Mouse (Mus musculus): ENCODE results near the gene Zfp646.
"Not testable (repeated sequence)": the region's sequence is repeated elsewhere in the genome, so short reads cannot be mapped to it uniquely, and the experiment has no call there.

Gene Zfp646

GRCm38 (mm10) chr7:127876041-127876466 is at the start of gene Zfp646:
TSS of gene Zfp646 (plus strand) at chr7:127876221.
- DNase-seq = peak; percentile 63 to 68

- DNase-seq = no peak
Observed at GRCm38 (mm10) chr7:127835550-127835949, 40.5 kb upstream of the Zfp646 start.

DNA sequence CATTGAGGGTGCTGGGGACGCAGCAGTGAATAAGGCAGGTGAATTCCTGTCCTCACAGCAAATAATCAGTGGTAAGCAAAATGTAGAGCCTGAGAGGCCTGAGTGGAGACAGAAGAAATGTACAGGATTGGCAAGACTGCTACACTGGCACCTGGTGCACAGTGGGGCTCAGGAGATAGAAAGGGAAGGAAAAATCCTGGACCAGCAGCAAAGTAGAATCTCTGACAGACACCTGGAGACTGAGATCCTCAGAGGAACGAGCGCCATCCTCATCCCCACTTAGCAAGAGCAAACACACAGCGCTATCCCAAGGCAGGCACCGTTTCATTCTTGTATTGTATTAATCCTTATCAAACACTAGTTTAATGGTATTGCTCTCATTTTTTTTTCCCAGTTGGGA is 38.5 kb upstream of the Zfp646 start:
- DNase-seq = no peak

DNA sequence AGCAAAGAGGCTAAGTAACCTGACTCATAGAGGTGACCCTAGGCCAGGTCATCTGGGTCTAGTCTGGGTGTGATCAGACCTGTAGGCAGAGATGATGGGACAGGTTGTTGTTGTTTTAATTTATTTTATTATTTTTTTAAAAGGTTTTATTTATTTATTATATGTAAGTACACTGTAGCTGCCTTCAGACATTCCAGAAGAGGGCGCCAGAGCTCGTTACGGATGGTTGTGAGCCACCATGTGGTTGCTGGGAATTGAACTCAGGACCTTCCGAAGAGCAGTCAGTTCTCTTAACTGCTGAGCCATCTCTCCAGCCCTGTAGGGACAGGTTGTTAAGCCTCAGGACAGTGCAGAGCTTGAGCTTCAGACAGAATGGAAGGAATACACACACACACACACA is 38.1 kb upstream of the Zfp646 start:
- not testable (repeated sequence) for DNase-seq

DNA sequence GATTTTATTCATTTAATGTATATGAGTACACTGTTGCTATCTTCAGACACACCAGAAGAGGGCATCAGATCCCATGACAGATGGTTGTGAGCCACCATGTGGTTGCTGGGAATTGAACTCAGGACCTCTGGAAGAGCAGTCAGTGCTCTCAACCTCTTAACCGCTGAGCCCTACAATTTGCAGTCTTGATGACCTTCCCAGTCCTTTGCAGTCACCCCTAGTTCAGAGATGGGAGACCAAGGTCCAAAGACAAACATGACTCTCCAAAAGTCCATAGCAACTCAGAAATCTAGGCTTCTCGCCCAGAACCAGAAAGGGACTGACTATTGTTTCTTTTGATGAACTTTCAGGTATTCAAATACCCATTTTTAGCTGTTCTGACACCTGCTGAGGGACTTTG is 36.0 kb upstream of the Zfp646 start:
- DNase-seq = not testable (repeated sequence)

GRCm38 (mm10) chr7:127840886-127841285 is 35.1 kb upstream of the Zfp646 start:
- DNase-seq = peak in 1 of 2 experiments; percentile 43

GRCm38 (mm10) chr7:127841340-127842000 is 34.6 kb upstream of the Zfp646 start:
- DNase-seq = peak; percentile 89 to 93

DNA sequence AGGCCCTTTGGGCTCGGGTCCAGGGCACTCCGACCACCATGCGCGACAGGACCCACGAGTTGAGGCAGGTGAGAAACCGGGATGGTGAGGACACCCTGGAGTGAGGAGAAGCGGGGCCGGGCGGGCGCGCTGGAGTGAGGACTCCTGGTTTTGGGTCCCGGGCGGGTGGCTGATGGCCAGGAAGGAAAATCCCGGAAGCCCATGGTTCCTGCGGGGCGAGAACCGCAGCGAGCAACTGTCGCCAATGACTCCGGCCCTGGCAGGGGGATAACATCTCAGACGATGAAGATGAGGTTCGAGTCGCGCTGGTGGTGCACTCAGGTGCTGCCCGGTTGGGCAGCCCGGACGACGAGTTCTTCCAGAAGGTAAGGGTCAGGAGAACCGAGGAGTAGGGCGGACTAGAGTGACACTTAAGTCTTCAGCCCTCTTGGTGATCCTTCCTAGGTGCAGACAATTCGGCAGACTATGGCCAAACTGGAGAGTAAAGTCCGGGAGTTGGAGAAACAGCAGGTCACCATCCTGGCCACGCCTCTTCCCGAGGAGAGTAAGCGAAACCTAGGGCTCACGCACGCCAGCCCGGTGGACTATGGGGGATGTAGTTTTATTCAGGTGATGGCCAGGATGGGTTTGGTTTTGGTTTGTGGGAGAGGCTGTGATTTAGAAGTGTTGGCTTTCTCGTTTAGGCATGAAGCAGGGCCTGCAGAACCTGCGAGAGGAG is 33.9 kb upstream of the Zfp646 start:
- DNase-seq = peak; percentile 85 to 89

- no peak for DNase-seq
Observed at GRCm38 (mm10) chr7:127849973-127850875, 25.8 kb upstream of the Zfp646 start.

DNA sequence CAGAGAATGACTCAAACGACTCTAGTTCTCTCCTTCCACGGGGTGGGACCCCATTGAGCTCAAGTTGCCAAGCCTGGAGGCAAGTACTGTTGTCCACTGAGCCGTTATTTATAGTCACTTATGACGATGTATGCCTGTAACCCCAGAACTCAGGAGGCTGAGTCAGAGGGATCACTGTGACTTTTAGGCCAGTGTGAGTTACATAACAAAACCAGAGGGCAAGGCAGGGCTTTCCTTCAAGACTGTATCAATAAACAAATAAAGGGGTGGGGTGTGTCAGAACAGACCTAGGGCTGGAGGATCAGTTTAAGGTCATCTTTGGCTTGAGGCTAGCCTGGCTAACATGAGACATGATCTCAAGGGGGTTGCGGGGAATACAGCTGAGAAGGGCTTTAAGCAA is 25.1 kb upstream of the Zfp646 start:
- DNase-seq = no peak

GRCm38 (mm10) chr7:127858258-127858657 is 17.8 kb upstream of the Zfp646 start:
- DNase-seq = no peak

- DNase-seq = no peak
Observed at GRCm38 (mm10) chr7:127866434-127866833, 9.6 kb upstream of the Zfp646 start.

DNA sequence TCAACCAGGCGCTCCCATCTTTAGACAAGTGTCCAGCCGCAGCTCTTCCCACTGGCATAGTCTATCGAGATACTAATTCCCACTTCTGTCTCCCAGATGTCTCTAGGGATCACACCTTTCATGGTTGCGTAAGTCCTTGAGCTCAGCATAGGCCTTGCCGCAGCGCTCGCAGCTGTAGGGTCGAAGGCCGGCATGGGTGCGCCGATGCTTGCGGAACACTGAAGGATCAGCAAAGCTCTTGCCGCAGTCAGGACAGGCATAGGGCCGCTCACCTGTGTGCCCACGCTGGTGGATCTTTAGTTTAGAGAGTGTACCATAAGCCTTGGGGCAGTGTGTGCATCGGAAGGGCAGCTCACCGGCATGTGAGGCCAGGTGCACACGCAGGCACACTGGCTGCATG is 8.4 kb upstream of the Zfp646 start:
- no peak for DNase-seq

GRCm38 (mm10) chr7:127869149-127869810 is 6.7 kb upstream of the Zfp646 start:
- DNase-seq = no peak

- no peak for DNase-seq
Observed at GRCm38 (mm10) chr7:127870136-127870821, 5.7 kb upstream of the Zfp646 start.

DNA sequence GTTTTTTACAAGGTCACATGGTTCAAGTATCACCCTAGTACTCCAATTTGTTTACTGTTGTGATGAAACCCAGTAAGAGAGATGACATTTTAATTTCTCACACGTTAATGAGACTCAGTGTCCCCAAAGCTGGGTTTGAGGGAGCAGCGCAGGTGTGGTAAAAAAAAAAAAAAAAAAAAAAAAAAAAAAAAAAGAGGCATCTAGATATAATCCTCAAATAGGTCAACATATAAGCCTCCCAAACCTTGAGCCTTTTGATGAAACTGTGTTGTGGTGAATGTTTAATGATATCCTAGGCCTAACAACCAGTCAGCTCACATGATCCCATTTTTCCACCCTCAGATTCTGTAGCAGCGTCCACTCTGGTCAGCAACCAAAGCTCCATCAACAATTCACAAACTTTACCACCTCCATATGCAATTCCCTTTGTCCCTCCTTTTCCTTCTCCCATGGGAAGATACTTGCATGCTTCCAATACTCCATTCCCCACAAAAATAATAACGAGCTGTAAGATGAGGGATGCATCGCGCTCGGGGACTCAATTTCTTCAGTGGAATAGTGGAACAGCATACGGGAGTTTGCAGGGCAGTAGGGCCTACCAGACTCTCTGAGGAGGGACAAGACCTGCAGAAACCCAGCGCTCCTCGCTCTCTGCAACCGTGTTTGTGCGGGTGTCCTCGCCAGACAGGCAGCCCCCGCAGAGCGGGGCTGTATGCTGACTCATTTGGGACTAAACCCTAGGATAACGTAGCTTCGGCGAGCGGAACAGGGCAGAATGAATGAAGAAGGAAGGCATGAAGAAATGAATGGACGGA is 1.0 kb upstream of the Zfp646 start:
- no peak for DNase-seq

DNA sequence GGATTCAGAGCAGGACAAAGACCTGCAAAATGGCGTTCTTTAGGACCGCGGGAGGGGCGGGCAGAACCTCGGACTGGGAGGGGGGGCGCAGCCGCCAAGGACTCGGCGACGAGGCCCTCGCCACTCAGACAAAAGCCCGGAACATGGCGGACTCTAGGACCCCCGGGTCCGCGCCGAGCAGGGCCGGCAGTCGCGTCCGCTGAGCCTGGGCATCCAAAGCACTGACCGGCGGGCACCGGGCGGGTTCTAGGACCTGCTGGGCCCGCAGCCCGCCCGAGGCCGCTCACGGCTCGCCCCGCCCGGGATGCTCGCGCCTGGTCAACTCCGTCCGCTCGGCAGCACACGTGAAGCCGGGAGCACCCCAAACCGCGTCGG is 407 bp upstream of the Zfp646 start:
- DNase-seq = peak; percentile 86

GRCm38 (mm10) chr7:127876467-127877348 is 687 bp downstream of the Zfp646 start, which contains the start of gene Zfp668:
TSS of gene Zfp668 (minus strand) at chr7:127876828.
- peak; percentile 86 to 90 for DNase-seq

- no peak for DNase-seq
Observed at GRCm38 (mm10) chr7:127879301-127879700, 3.3 kb downstream of the Zfp646 start.

DNA sequence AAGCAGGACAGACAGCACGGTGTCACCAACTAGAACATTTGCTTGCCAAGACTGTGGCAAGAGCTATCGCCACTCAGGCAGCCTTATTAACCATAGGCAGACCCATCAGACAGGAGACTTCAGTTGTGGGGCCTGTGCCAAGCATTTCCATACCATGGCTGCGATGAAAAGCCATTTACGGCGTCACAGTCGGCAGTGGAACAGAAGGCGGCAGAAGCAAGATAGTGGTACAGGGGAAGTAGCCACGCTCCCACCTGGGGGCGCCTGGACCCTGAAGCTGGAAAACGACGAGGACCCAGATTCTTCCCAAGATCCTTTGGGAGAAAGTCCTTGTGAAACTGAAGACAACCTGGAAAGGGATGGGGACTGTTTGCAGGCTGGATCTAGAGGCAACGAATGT is 4.4 kb downstream of the Zfp646 start:
- DNase-seq = no peak
